Mouse (Mus musculus) myocyte (in vitro differentiated cells): ENCODE measurements around the gene Rims4.

Experiments used
- E2F4 ChIP-seq: IDR thresholded peaks from one replicate; pipeline ENCODE4 v1.6.1; 2011; ENCODE audit warnings: mild to moderate bottlenecking, control low read depth, moderate library complexity; ENCODE audit not compliant: insufficient read depth
- POLR2A ChIP-seq: IDR thresholded peaks from one replicate; pipeline ENCODE4 v1.6.1; 2011; ENCODE audit warnings: low read depth, mild to moderate bottlenecking, control low read depth, moderate library complexity; ENCODE audit not compliant: insufficient read length
- POLR2AphosphoS2 ChIP-seq: IDR thresholded peaks from one replicate; pipeline ENCODE4 v1.6.1; 2011; ENCODE audit warnings: low read depth, control low read depth; ENCODE audit not compliant: insufficient read length

GRCm38 (mm10) chr2:163871906-163872305 is 46.6 kb downstream of the Rims4 start:
- TF ChIP-seq POLR2A (no peak), E2F4 (no peak), POLR2AphosphoS2 (no peak)
